Mouse (Mus musculus) urinary bladder, adult 18-20 months (tissue): ENCODE results near the gene Ppfia4.

Experiments
- DNase-seq, 2 experiments: peaks; one replicate each; pipeline ENCODE4 v3.0.0; 2022; ENCODE audit warnings: low spot score in 2 of 2, mixed read lengths in 2 of 2

The Ppfia4 gene

GRCm38 (mm10) chr1:134332770-134333271 lies at the start of gene Ppfia4:
Gene Ppfia4 (minus strand): TSS chr1:134332928.
- DNase-seq: no peak

GRCm38 (mm10) chr1:134381795-134382625 lies 49.3 kb upstream of the Ppfia4 start:
- no peak for DNase-seq

GRCm38 (mm10) chr1:134381051-134381450 lies 48.3 kb upstream of the Ppfia4 start:
- DNase-seq: no peak

- no peak for DNase-seq
These were observed 41.4 kb upstream of the Ppfia4 start for GRCm38 (mm10) chr1:134374124-134374523.

GRCm38 (mm10) chr1:134368777-134369337 lies 36.1 kb upstream of the Ppfia4 start:
- peak; percentile 40 to 79 for DNase-seq

GRCm38 (mm10) chr1:134365491-134365890 lies 32.8 kb upstream of the Ppfia4 start:
- peak in 1 of 2 experiments; percentile 31 for DNase-seq

GRCm38 (mm10) chr1:134363194-134363593 lies 30.5 kb upstream of the Ppfia4 start:
- DNase-seq: no peak

GRCm38 (mm10) chr1:134361857-134362212 lies 29.1 kb upstream of the Ppfia4 start, which contains the start of gene Tmem183a:
Gene Tmem183a (minus strand): TSS chr1:134361979.
- DNase-seq: peak; percentile 93 to 94

- no peak for DNase-seq
These were observed 28.6 kb upstream of the Ppfia4 start for GRCm38 (mm10) chr1:134361195-134361856.

GRCm38 (mm10) chr1:134360656-134361055 lies 27.9 kb upstream of the Ppfia4 start:
- no peak for DNase-seq

GRCm38 (mm10) chr1:134357461-134357860 lies 24.7 kb upstream of the Ppfia4 start:
- DNase-seq: no peak

GRCm38 (mm10) chr1:134353326-134353725 lies 20.6 kb upstream of the Ppfia4 start:
- no peak for DNase-seq

GRCm38 (mm10) chr1:134347791-134348190 lies 15.1 kb upstream of the Ppfia4 start:
- no peak for DNase-seq

- no peak for DNase-seq
These were observed 12.3 kb upstream of the Ppfia4 start for GRCm38 (mm10) chr1:134345075-134345474.

- DNase-seq: peak; percentile 65 to 69
These were observed 11.6 kb upstream of the Ppfia4 start for GRCm38 (mm10) chr1:134344005-134344950.

GRCm38 (mm10) chr1:134343567-134343966 lies 10.8 kb upstream of the Ppfia4 start:
- no peak for DNase-seq

- DNase-seq: no peak
These were observed 10.1 kb upstream of the Ppfia4 start for GRCm38 (mm10) chr1:134342781-134343310.

GRCm38 (mm10) chr1:134342278-134342664 lies 9.5 kb upstream of the Ppfia4 start:
- DNase-seq: no peak

GRCm38 (mm10) chr1:134341641-134342277 lies 9.0 kb upstream of the Ppfia4 start:
- no peak for DNase-seq

- no peak for DNase-seq
These were observed 7.3 kb upstream of the Ppfia4 start for GRCm38 (mm10) chr1:134339757-134340619.
